Mouse (Mus musculus) gastrocnemius, postnatal 10 days (tissue): ENCODE measurements around the gene Gm21748. TPM values are rescaled to one million over a fixed set of nuclear protein-coding genes. Genes with fewer than 3 reads are reported as not detected.
"Not testable (repeated sequence)": the region's sequence is repeated elsewhere in the genome, so short reads cannot be mapped to it uniquely, and the experiment has no call there.

Experiments used
- DNase-seq: peaks from one replicate; pipeline ENCODE4 v3.0.0; 2021; ENCODE audit warnings: mixed read lengths
- long read RNA-seq, 2 experiments: library from polyadenylated mRNA; stranded (forward); transcript quantifications; one replicate each; pipeline ENCODE4 v2.0.0; 2021
- total RNA-seq, 2 experiments: library from RNA; stranded (reverse); gene quantifications; 2 replicates each; pipeline ENCODE4 v1.2.3; 2021

Gene Gm21748
- total RNA-seq, result not detected
- long read RNA-seq, experiment 1, result 0 reads
- long read RNA-seq, experiment 2, result 0 reads

GRCm38 (mm10) chrY:90839077-90839476, at the start of gene Gm21748:
Gene Gm21748, minus strand, starts transcription at chrY:90839177.
- not testable (repeated sequence) for DNase-seq

Other genes starting within 250 kb of the Gm21748 start
- not detected for gene Gm21860, start 84.4 kb downstream of the Gm21748 start, total RNA-seq
- not detected for gene Gm47283, start 54.4 kb downstream of the Gm21748 start, total RNA-seq